11 mouse cellular contexts compared by ENCODE assay signal in the genomic region with DNA sequence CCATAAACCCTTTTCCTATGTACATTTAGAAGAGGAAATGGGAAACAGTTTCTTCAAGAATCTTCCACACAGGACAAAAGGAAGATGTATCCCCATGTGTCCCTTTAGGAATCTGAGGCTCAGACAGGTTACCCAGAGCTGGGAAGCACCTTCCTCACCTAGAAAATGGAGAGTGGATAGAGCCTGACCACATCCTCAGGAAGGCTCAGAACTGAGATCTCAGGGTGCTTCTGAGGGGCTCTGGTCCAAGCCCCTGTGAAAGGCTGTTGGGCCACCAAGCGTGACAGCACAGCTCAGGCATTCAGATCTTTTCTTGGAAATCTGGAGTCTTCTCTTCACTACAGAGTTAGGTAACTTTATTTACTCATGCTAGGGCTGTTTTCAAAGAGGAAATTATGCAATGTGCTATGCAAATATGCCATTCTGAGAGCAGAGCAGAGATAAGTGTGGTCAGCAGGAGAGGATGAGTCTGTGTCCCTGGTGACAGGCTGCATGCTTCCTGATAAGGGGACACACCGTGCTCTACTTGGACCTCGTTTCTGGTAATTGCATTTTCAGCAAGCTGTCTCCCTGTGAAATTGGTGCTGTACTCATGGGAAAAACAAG.
DNase-seq lines count a peak whose midpoint lies in the region; ATAC-seq and TF ChIP-seq lines count a peak whose summit lies in the region.
"Had no signal": no experiment of that assay in that cellular context is flagged by ENCODE, and none has a peak within 500 bp of the region (broad histone marks: within the 10 kb centered on the region; RNA-seq: fewer than 3 reads in every experiment).

No protein-coding gene starts in this region.

- 62% methylated on average over 3 of the region's 3 CpGs for WGBS in kidney, embryonic 16.5 days
- 28% methylated on average over 3 of the region's 3 CpGs for WGBS in intestine, postnatal 0 days

- TF ChIP-seq CTCF in intestine, postnatal 0 days (IDR thresholded peaks at IDR 0.05; ENCODE audit: low read depth), result no peak
- no peak for TF ChIP-seq CTCF in left cerebral cortex, adult 2 months (IDR thresholded peaks at IDR 0.05)

- H3K4me2 ChIP-seq in kidney, embryonic 16.5 days (replicated peaks; ENCODE audit: low read depth, low read length), result no peak overlapping the region
- no peak overlapping the region for H3K4me2 ChIP-seq in intestine, postnatal 0 days (replicated peaks; ENCODE audit: low read depth)

- H3K4me1 ChIP-seq in kidney, embryonic 16.5 days (ENCODE audit: insufficient read depth, low read length), result peaks cover 10% of the 10 kb centered on the region
- peaks cover 6% of the 10 kb centered on the region; the same call in 1 of the 2 replicates for H3K4me1 ChIP-seq in intestine, postnatal 0 days (replicated peaks; ENCODE audit: control insufficient read depth, insufficient read depth, low read length)

- no peak overlapping the region for H3K4me3 ChIP-seq in kidney, embryonic 16.5 days (ENCODE audit: low read length)
- H3K4me3 ChIP-seq in intestine, postnatal 0 days (ENCODE audit: low read depth, low read length), result no peak overlapping the region
- H3K4me3 ChIP-seq in left cerebral cortex, adult 2 months, result no peak overlapping the region

- H3K9ac ChIP-seq in kidney, embryonic 16.5 days (replicated peaks; ENCODE audit: low read length), result no peak overlapping the region
- H3K9ac ChIP-seq in intestine, postnatal 0 days (ENCODE audit: low read depth, low read length), result no peak overlapping the region

- H3K9me3 ChIP-seq in kidney, embryonic 16.5 days (ENCODE audit: low read length), result no peaks in the 10 kb centered on the region
- no peaks in the 10 kb centered on the region for H3K9me3 ChIP-seq in intestine, postnatal 0 days (ENCODE audit: control insufficient read depth)

- intact Hi-C loops in left cerebral cortex, adult 2 months (cut with DNase I), result no loop called here
- intact Hi-C loops in left cerebral cortex, postnatal 25 days (cut with DNase I), result no loop called here

- DNase-seq in kidney, adult 11 months, result no peak
- peak; percentile 37 for DNase-seq in Muller cell, postnatal 12 days (ENCODE audit: inconsistent ontology term)
- no peak for DNase-seq in left cerebral cortex, adult 2 months (ENCODE audit: extremely low spot score in 1 of 2, low spot score in 2 of 2)
- DNase-seq in left cerebral cortex, postnatal 25 days (ENCODE audit: low spot score in 2 of 2), result no peak
- no peak for DNase-seq in heart, adult 8-10 months (ENCODE audit: low spot score)
- DNase-seq: cerebellum, adult 9-11 months; heart, postnatal 14 days had no signal

- H3K36me3 ChIP-seq in kidney, embryonic 16.5 days (ENCODE audit: insufficient read depth, low read length), result no peaks in the 10 kb centered on the region
- H3K36me3 ChIP-seq in intestine, postnatal 0 days (ENCODE audit: control insufficient read depth, insufficient read depth), result no peaks in the 10 kb centered on the region

- no peaks in the 10 kb centered on the region for H3K27me3 ChIP-seq in kidney, embryonic 16.5 days (ENCODE audit: insufficient read depth, low read length)
- no peaks in the 10 kb centered on the region for H3K27me3 ChIP-seq in intestine, postnatal 0 days (replicated peaks; ENCODE audit: control insufficient read depth, insufficient read depth, low read length)

- ATAC-seq in kidney, embryonic 16.5 days (ENCODE audit: low FRiP score, low TSS enrichment), result no peak
- peak; percentile 22; the same call in 1 of the 2 replicates for ATAC-seq in intestine, postnatal 0 days
- ATAC-seq in megakaryocyte progenitor cell, adult 5-6 weeks (replicated peaks; ENCODE audit: poor library complexity), result peak; percentile 99

- H3K27ac ChIP-seq in kidney, embryonic 16.5 days (ENCODE audit: low read length), result peak overlapping the region; percentile 37
- H3K27ac ChIP-seq in intestine, postnatal 0 days (ENCODE audit: low read depth, low read length), result peak overlapping the region; percentile 3; the same call in 1 of the 2 replicates
- H3K27ac ChIP-seq in left cerebral cortex, adult 2 months, result no peak overlapping the region
- H3K27ac ChIP-seq: macrophage had no signal
